Mouse (Mus musculus): Measurements from ENCODE around the gene Hoxb1.

The Hoxb1 gene

DNA sequence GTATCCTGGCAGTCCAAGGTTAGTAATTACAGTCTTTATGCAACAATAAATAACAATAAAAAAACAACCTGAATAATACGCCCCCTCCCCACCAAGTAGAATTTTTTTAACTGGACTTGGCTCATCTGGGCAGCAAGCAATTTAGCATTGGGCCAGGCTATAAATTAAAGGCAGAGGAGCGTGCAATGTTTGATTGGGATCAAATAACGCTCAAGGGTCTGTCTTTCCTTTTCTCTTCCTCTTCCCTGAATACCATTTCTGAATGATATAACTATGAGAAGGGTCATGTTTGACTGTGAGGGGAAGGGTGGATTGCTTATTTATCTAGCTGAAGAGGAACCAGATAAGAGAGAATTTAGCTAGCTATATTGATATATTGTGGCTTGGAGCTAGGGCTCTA lies 16.6 kb upstream of the Hoxb1 start:
- in situ Hi-C loops (cut with MboI; ENCODE audit: unreplicated experiment in 2 of 2) = no loop called here

DNA sequence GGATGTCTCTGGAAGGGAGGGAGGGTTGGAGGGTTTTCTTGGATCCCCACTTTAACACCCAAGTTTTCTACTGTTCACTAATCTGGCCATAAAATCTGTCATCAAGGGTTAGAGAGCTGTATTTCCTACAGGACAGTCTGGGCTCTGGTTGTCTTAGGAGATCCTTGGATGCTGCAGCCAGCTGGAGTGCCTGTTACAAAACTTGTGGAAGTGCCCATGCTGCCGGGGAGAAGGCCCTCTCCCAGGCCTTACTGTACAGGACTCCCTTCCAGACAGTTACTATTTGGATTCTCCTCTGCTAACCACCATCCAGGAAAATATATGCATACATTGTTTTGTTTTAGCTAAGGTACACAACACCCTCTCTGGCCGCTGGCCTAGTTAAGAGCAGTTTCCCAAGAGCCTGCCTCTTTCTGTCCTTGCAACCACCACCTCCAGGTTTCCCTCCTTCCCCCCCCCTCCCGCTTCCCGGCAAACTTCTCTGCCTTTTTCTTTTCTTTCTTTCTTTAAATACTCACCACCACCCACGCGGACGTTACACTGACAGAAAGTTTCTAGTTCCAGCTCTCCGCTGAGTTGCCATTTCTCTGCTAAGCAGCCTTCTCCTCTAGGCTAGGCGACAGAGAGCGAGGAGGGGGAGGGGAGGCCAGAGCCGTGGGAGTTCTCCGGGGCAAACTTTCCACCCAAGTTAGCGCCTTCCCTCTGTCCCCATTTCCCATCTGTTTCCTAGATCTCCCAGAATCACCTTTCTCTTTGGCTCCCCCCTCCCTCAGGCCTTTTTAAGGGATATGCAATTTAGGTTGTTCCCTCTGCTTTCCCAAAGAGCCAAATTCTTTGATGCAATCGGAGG lies 15.8 kb upstream of the Hoxb1 start:
- in situ Hi-C loops (cut with MboI; ENCODE audit: unreplicated experiment in 2 of 2) = no loop called here

DNA sequence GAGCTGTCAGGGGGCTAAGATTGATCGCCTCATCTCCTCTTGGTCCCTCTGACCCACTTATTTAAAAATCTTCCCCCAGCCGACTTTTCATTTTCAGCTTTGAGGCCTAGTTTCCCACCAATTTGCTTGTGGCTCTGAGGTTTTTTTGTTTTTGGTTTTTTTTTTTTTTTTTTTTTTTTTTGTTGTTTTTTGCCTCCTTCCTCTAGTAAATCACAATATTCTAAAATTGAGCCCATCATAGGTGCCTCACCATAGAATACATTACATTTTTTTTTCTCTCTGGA lies 15.3 kb upstream of the Hoxb1 start, which contains the start of gene Hoxb2:
Gene Hoxb2, plus strand, starts transcription at position 185 of the 284 bp plus-strand sequence.
- in situ Hi-C loops (cut with MboI; ENCODE audit: unreplicated experiment in 2 of 2) = no loop called here

DNA sequence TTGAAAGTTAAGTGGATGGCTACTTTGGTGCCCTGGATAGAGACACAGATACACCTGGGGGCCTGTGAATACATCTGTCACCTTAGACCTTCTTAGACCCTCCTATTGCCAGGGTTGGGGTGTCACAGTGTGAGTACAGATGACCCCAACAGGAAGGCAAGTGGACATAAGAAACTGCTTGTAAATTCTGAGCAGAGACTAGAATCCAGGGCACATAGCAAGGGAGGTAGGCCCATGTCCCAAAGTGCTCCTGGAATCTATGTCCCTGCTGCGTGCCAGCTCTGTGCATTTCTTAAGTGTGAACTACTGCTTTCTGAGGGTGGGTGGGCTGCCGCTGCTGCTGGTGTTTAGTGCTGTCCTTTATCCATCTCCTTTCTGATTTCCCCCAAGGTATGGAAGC lies 14.8 kb upstream of the Hoxb1 start:
- in situ Hi-C loops (cut with MboI; ENCODE audit: unreplicated experiment in 2 of 2) = no loop called here

DNA sequence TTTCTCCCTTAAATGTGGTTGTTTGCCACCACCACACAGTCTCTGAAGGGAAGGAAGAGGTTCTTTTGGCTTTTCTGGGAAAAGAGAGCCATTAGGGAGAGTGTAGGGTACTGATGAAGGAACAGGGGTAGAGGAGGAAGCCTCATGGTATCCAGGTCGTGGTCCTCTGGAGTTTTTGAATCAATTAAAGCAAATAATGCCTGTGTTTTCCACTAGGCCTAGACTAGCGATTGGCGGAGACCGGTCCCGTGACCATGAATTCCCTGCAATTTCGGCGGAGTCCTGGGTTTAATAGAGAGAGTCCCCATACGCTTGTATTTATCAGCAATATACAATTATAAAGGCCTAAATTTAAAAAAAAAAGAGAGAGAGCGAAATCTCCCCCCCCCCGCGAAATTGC lies 14.2 kb upstream of the Hoxb1 start:
- in situ Hi-C loops (cut with MboI; ENCODE audit: unreplicated experiment in 2 of 2) = no loop called here

DNA sequence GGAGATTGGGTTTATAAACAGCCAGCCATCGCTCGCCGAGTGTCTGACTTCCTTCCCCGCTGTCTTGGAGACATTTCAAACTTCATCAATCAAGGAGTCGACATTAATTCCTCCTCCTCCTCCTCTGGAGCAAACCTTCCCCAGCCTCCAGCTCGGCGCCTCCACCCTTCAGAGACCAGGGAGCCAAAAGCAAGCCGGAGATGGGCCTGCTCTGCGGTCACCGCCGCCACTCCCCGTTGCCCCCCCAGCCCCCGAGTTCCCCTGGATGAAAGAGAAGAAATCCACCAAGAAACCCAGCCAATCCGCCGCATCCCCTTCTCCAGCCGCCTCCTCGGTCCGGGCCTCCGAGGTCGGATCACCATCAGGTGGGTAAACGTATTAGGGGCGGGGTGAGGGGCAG lies 13.7 kb upstream of the Hoxb1 start:
- in situ Hi-C loops (cut with MboI; ENCODE audit: unreplicated experiment in 2 of 2) = no loop called here

DNA sequence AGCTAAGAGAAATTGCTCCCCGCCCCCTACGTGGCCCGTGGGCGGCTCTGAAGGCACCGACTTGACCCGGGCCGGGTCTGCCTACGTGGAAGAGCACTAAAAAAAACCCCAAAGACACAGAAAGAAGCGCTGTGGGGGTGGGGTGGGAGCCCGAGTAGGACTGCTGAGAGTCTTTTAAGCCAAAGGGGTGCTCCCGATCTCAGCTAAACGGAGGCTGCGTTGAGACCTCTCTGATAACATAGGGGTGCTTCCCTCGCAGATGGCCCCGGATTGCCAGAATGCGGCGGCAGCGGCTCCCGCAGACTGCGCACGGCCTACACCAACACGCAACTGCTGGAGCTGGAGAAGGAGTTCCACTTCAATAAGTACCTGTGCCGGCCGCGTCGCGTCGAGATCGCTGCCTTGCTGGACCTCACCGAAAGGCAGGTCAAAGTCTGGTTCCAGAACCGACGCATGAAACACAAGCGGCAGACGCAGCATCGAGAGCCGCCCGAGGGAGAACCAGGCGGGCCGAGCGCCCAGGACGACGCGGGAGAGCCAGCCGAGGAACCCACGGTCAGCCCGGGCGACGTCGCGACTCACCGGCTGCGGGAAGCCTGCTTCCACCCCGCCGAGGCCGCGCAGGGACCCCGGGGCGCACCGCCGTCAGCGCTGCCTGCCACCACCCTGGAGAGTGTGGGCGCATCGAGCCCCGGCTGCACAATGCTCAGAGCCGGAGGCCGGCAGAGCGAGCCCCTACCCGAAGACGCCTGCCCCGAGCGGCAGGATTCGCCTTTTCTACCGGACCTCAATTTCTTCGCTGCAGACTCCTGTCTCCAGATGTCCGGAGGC lies 12.6 kb upstream of the Hoxb1 start:
- in situ Hi-C loops (cut with MboI; ENCODE audit: unreplicated experiment in 2 of 2) = no loop called here

DNA sequence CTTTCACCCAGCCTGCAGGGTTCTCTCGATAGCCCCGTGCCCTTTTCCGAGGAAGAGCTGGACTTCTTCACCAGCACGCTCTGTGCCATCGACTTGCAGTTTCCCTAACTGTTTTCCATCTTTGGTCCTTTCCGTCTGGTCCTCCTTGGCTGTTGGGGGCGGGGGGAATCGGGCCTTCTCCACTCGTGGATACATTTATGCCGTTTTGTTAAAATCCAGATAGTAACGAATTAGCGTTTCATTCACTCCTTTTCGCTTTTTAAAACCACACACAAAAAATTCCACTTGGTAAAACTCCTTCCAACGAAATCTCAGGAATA lies 12.1 kb upstream of the Hoxb1 start:
- in situ Hi-C loops (cut with MboI; ENCODE audit: unreplicated experiment in 2 of 2) = no loop called here

DNA sequence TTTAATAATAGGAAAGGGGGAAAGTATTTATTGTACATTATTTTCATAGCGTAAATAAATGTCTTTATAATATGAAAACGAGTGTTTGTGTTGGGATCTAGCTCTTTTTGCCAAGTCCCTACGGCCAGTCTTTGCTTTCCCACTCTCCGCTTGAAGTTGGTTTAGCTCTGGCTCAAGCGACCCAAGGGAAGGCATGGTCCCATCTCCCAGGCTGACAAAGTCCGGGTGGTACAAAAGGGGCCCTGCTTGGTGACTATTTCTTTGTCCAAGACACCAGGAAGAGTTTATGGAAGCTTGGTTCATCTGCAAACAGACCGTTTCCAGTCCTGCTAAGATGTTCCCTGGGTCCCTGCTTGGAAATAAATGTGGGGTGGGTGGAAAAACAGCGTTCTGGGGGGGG lies 11.6 kb upstream of the Hoxb1 start:
- in situ Hi-C loops (cut with MboI; ENCODE audit: unreplicated experiment in 2 of 2) = no loop called here

DNA sequence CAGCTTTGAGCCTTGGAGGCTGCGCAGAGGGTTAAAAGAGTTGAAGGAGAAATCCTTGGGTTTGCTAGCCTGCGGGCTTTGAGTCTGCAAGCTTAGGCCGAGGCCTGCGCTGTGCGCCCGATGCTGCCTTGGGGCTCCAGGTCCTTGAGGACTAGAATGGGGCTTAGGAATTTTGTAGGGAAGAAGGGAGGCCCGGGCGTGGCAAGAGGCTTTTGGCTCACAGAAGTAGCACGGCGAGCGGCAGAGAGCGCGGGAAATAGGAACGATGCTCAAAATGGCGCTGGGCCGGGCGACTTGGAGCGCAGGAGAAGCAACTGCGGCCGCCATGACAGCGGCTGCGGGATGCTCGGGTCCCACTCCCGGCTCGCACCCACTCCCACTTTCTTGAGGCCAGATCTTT lies 11.2 kb upstream of the Hoxb1 start:
- in situ Hi-C loops (cut with MboI; ENCODE audit: unreplicated experiment in 2 of 2) = no loop called here

DNA sequence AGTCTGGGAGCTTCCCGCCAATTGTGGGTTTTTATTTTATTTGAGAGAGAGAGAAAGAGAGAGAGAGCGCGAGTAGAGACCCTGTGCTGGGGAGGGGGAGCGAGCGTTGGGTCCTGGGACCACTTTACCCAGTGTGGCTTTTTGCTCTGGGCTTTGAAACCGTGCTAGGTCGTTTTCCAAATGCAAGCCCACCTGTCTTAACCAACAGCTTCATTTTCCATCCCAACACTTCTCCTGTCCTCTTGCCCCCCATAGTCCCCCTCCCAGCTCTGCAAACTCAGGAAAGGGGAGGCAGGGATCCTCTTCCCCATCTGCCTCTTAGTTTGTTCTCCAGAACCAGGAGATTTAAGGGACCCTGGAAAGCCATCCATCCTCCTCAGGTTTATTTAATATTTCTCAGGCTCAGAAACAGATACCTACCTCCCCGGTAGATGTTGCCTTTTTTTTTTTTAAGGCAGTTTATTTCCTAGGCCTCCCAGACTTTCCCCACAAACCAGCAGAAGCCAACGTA lies 10.7 kb upstream of the Hoxb1 start:
- in situ Hi-C loops (cut with MboI; ENCODE audit: unreplicated experiment in 2 of 2) = no loop called here

DNA sequence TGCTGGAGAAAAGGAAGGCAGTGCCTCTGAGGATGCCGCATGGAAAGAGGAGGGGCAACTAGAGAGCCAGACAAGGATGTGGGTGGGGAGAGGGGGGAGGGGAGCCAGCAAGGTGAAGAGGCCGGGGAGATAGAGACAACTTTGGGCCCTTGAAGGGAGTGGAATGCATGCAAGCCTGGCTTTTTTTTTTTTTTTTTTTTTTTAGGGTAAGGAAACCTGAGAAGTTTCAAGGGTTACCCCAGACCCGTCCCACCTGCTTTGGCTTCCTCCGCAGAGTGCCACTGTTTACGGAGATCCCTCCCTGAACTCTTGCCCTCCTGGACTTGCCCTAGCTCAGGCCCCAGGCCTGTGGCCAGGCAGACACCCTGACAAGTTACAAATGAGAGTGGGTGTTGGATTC lies 1.7 kb upstream of the Hoxb1 start:
- in situ Hi-C loops (cut with MboI; ENCODE audit: unreplicated experiment in 2 of 2) = no loop called here

DNA sequence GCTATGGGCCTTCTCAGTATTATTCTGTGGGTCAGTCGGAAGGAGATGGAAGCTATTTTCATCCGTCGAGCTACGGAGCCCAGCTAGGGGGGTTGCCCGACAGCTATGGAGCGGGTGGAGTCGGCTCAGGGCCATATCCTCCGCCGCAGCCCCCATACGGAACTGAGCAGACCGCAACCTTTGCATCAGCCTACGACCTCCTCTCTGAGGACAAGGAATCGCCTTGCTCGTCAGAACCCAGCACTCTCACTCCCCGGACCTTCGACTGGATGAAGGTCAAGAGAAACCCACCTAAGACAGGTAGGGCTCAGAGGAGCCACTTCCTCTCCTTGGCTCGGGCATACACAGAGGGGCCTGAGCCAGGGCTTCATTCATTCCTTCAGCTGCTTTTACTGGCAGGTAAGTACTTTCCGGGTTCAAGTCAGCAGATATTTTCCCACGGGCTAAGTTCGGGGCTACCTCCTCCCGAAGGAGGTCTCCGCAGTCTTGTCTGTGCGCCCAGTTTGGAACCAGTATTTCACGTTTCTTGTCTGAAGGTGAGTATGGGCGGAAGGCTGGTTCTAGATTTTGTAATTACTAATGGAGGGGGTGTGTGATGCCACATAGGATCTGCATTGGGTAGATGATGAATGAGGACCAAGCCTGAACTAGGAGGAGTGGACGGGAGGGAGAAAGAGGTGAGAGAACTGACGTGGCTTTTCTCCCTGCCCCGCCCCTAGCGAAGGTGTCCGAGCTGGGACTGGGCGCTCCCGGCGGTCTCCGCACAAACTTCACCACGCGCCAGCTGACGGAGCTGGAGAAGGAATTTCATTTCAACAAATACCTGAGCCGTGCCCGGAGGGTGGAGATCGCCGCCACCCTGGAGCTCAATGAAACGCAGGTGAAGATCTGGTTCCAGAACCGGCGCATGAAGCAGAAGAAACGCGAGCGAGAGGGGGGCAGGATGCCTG lies 815 bp downstream of the Hoxb1 start:
- in situ Hi-C loops (cut with MboI; ENCODE audit: unreplicated experiment in 2 of 2) = no loop called here

DNA sequence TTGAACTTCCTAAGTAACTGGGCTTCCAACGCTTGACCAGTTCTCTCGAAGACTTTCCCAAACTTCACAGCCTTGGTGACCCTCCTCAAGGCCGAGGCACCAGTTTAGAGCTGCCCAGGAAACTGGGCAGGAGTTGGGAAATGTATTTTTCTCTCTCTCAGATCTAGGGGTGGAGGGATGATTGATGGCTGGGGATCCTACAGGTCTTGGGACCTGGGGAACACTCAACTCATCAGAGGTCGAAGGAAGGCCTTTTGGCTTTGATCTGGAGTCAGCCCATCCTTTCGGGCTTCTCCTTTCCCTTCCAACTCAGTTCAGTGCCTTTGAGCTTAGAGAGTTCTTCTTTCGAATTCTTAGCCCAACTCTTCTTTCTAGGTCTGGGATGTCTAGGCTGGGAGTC lies 1.6 kb downstream of the Hoxb1 start:
- in situ Hi-C loops (cut with MboI; ENCODE audit: unreplicated experiment in 2 of 2) = no loop called here

DNA sequence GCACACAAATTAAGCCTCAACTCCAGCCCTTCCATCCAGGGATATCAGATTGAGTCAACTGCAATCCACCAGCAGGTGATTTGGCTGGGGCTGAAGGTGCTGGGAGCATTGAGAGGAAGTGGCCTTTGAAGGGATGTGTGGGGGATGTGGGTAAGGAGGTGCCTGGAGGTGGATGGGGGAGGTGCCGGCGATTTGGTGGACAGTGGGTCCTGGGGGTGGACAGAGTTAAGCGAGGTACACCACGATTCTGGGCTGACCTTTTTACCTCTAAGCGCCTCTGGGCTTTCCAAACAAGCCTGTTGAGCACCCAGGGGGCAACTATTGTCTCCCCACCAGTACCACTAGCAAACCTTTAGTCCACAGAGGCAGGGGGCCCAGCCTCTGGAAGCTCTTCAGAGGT lies 3.1 kb downstream of the Hoxb1 start:
- in situ Hi-C loops (cut with MboI; ENCODE audit: unreplicated experiment in 2 of 2) = no loop called here

DNA sequence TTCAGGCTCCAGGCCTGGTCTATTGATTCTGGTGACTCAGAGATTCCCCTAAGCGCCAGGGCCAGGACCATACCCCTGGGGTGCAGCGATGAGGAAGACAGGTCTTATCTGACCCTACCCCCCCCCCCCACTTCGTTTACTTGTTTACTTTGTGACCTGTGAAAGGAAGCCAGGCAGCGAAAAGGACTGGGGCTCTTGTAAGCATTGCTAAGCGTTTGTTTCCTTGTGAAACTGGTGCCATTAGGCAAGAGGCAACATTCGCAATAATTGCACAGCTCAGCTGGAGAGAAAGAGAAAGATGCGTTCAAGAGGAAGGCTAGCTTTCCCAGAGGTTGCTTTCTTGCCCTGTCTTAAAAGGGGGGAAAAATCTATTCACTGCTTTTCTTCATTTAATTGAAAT lies 3.6 kb downstream of the Hoxb1 start:
- in situ Hi-C loops (cut with MboI; ENCODE audit: unreplicated experiment in 2 of 2) = no loop called here

DNA sequence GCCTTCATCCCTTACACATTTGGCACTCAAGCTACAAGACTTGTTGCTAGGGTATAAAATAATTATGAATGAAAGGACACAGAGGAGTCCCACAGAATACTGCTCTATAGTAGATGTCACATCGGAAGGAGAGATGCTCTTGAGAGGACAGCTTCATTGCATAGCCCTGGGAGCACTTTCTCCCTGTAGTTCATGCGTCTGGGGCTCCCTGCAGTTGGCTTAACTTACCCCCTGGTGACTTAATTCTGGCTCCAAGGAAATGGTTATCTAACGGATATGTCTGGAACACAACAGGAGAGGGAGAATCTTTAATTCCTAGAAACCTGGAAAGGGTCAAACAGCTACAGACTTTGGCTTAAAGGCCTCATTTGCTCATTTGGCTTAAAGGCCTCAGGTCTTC lies 6.2 kb downstream of the Hoxb1 start:
- in situ Hi-C loops (cut with MboI; ENCODE audit: unreplicated experiment in 2 of 2) = no loop called here

DNA sequence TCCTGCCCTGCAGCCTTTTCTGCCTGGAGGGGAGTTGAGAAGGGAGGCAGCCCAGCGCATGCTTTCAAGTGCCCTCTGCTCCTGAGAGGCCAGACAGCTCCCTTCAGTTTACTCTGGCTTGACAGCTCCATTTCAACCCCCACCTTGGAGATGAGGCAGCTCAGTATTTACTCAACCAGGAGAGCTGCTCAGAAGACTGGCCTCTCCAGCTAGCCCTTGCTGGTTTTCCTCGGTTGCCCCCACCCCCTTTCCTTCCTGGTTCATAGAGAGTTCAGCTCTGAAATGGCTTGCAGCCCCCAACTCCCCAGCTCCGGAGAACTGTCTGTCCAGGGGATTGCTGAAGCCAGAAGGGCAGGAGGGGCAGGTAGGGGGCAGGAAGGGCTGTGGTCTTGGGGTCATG lies 7.0 kb downstream of the Hoxb1 start:
- in situ Hi-C loops (cut with MboI; ENCODE audit: unreplicated experiment in 2 of 2) = no loop called here

DNA sequence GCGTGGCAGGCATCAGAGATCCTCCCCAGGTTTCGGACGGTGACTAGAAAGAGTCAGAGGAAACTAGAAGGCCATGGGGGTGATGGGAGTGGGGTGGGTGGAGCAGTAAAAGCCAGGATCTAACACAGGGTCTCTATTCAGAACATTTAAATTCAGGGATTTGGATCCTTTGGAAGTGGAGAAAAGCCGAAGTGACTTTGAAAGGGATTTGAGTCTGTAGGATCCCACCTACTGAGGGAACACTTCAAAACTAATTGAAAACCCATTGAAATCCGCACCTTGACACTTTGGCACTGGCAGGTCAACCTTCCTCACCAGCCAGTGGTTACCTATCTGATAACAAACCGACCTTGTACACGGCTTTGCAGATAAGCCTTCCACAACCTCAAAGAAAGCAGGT lies 9.3 kb downstream of the Hoxb1 start:
- in situ Hi-C loops (cut with MboI; ENCODE audit: unreplicated experiment in 2 of 2) = no loop called here

DNA sequence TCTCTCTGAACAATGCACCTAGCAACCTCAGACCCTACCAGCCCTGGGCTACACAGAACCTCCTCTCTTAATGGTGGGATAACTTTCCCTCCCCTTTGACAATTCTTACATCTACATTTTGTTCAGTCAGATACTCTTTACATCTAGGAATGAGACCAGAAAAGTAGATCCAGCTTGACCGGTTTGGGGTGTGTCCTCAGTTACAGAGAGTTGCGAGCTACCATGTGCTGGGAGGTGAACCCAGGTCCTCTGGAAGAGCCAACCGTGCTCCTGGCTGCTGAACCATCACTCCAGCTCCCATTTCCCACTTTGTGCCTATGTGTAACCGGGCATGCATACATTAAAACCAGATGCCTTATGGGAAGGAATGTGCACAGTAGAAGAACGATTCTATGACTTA lies 17.8 kb downstream of the Hoxb1 start:
- in situ Hi-C loops (cut with MboI; ENCODE audit: unreplicated experiment in 2 of 2) = no loop called here

DNA sequence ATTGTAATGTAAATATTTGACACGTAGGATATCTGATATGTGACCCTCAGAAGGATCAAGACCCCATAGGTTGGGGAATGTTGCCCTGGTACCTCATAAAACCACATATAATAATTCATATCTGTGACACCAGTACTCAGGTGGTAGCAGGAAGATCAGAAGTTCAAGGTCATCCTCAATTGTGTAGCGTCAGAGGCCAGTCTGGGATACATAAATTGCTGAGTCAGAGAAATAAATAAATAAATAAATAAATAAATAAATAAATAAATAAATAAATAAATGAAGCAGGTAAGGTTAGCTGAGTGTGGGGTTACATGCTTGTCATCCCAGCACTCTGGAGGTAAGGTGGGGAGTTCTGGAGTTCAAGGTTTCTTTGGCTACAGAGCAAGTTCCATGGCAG lies 22.1 kb downstream of the Hoxb1 start:
- in situ Hi-C loops (cut with MboI; ENCODE audit: unreplicated experiment in 2 of 2) = no loop called here
